Mouse (Mus musculus): Measurements from ENCODE around the gene Inafm2.

Gene Inafm2

GRCm38 (mm10) chr2:118726873-118727272, 18.7 kb upstream of the Inafm2 start:
- DNase-seq: no peak

DNA sequence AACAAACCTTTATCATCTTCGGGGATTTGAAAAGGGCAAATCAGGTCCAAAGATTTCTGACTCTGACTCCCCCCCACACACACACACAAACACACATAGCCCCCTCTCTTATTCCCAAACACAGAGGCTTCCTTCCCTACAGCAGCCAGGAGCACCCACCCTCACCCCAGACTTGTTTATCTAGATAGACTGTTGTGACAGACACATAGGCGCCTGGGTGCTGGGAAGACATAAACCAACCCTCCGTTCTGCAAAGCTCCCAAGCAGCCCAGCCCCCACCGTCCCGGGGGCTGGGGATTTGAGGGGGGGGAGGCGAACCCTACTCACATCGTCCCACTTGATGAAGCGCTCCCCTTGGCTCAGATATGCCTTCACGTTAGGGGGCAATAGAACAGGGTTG, 17.6 kb upstream of the Inafm2 start:
- no peak for DNase-seq

DNA sequence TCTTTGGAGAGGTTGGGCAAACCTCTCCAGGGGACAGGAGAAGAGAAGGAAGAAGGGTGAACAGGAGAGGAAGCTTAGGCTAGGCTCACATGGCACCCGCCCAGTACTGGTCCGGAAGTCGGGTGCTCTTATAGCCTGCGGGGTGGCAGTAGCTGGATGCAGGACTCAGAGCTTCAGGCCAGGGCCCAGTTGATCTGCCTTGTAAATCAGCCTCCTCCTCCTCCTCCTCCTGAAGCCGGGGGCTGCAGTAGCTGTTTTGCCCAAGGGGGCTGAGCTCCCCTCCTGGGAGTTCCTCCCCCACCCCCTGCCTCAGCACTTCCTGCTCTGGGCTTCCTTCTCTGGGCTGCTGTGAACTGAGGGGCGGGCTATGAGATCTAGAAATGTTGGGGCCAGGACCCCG, 17.2 kb upstream of the Inafm2 start, which contains the start of gene Plcb2:
Gene Plcb2, minus strand, starts transcription at position 102 of the 400 bp plus-strand sequence.
- DNase-seq: peak; percentile 38 to 57

GRCm38 (mm10) chr2:118729194-118729593, 16.4 kb upstream of the Inafm2 start:
- DNase-seq: peak in 1 of 2 experiments; percentile 16

GRCm38 (mm10) chr2:118729816-118730621, 15.5 kb upstream of the Inafm2 start:
- DNase-seq: peak in 1 of 2 experiments; percentile 27

DNA sequence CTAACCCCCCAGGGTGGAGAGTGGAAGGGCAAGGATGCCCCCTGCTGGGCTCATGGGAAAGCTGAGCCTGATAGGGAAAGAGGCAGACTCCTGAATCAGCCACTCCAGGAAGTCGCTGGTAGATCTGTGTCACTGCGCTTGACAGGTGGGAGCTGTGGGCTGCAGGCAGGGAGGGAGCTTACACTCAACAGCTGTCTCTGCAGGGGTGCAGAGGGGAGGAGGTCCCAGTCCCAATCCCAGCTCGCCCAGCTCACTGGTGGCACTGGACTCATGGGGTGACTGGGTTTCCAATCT, 15.0 kb upstream of the Inafm2 start:
- peak; percentile 82 to 87 for DNase-seq

DNA sequence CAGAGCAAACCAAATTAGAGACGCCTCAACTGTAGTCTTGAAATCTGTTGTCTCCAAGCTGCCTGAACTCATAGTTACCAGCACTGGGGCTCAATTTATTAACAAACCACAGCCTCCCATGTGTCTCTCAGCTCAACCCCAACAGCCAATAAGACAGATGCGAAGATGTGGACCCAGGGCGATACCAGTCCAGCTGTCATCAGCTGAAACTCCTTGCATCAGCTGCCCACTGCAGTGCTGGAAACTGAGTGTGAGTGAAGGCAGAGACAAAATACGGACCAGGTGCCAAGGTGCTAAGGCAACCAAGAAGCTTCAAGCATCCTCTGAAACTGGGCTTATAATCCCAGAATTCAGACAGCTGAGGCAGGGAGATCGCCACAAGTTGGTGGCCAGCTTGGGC, 13.6 kb upstream of the Inafm2 start:
- no peak for DNase-seq

GRCm38 (mm10) chr2:118733341-118733740, 12.2 kb upstream of the Inafm2 start:
- peak in 1 of 2 experiments; percentile 24 for DNase-seq

GRCm38 (mm10) chr2:118740341-118740740, 5.2 kb upstream of the Inafm2 start:
- DNase-seq: peak in 1 of 2 experiments; percentile 10

DNA sequence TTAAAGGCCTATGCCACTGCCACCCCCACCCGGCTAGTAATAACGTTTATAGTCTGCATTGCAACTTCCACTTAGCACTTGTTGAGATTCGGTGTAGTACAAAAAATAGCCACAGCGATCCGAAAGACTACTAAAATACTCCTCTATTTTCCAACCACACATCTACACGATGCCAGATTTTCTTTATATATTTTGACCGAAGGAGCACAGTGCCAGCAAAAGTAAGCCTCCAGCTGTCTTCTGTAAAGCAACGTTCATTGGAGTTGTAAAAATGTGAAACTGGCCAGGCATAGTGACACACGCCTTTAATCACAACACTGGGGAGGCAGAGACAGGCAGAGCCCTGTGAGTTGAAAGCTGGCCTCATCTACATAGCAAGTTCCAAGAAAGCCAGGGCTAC, 4.4 kb upstream of the Inafm2 start:
- no peak for DNase-seq

GRCm38 (mm10) chr2:118743261-118743943, 2.2 kb upstream of the Inafm2 start:
- DNase-seq: peak; percentile 49 to 53

DNA sequence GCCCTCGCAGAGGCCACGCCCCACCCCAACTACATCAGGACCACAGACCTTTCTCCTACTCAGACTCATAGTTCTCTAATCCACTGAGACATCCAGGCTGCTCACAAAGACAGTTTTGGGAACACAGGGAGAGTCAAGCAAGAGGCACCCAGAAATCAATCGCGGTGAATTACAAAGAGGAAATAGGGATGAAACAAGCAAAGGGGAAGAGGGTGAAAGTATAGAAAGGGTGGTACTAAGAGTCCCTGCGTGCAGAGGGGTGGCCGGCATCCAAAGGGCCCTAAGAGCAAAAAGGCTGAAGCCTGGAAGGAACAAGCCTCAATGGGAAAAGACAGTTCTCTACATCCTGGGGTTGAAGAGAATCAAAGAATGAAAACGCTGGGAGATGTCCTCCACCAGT, 937 bp upstream of the Inafm2 start:
- peak in 1 of 2 experiments; percentile 9 for DNase-seq

DNA sequence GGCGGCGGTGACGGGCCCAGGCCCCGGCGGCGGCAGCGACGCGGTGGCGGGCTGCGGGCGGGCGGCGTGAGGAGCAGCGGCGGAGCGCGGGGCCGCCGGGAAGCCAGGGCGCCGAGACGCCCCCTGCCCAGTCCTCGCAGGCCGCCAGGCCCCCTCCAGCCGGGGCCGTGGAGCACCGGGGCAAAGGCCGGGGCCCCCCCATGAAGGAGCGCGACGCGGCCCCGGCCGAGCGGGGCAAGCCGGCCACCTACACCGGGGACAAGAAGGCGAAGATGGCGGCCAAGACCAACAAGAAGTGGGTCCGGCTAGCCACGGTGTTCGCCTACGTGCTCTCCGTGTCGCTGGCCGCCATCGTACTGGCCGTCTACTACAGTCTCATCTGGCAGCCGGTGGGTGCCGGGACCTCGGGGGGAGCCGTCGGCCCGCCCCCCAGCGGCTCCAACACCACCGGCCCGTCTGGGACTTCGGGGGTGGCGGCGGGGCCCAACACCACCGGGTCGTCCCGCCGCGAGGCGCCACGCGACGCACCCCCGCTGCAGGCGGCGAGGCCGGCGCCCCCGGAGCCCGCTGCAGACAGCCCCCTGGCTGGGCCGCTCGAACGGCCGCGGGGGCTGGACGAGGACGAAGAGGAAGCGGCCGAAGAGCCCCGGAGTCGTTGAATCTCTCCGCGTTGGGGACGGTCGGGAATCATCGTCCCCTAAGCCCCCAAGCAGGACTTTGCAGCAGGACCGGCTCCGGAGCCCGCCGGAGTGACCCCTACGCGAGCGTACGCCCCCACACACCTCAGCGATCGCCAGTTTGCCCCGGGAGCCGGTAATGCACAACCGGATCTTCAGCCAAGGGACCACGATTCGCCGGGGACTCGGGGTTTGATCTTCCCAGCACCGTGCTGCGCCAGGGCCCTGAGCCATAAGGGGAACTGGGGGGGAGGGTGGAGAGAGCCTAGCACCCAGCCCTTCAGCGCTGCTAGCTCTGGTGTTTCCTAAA, 650 bp downstream of the Inafm2 start:
- peak; percentile 40 to 65 for DNase-seq

DNA sequence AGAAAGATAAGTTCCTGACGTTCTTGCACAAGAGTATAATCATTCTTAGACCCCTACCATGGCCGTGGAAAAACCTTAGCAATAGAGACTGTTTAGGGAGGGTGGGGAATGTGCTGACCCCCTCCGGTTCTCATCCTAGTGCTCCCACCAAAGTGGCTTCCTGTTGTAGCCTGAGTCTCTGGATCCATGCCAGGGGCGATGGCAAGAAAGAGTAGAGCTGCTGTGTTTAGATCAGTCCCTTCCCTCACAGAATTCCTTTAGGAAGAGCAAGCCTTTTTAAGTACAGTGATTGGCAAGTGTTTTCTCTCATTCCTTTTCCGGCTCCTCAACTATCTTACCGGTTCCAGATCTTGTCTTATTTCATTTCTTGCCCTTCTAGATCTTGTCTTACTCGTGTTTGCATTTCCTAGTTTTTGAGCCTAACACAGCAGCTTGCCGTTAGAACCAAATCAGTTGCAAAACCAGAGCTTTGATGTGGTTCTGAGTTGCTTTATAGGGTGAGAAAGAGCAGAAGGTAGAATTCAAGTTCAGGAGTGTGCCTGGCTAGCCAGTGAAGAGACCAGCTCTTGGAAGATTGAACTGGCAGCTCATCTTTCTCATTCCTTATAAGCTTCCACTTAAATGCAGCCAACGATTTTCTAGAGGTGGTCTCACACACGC, 1.9 kb downstream of the Inafm2 start:
- peak; percentile 61 to 65 for DNase-seq

GRCm38 (mm10) chr2:118749341-118749884, 3.9 kb downstream of the Inafm2 start:
- peak in 1 of 2 experiments; percentile 24 for DNase-seq

GRCm38 (mm10) chr2:118750476-118750875, 4.9 kb downstream of the Inafm2 start:
- DNase-seq: peak in 1 of 2 experiments; percentile 28

GRCm38 (mm10) chr2:118751896-118752791, 6.6 kb downstream of the Inafm2 start:
- DNase-seq: peak in 1 of 2 experiments; percentile 51

GRCm38 (mm10) chr2:118752792-118753108, 7.2 kb downstream of the Inafm2 start:
- no peak for DNase-seq

DNA sequence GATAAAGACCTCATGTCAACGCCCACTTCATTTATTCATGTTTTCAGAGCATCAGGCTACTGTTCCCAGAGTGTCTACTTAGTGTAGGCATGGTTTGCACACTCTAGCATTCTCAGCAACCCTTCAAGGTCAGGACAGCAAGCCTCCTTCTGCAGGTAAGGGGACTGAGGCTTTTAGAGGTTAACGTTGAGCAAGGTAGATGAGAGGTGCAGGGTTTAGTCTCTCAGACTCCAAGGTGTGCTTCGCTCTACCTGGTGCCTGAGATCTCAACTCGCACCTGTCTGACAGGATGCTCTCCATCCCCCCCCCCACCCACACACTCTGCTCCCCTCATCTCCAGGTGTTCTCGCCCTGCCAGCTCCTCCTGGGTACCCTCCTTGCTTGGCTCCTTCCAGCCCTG, 8.6 kb downstream of the Inafm2 start:
- DNase-seq: peak in 1 of 2 experiments; percentile 14

GRCm38 (mm10) chr2:118755407-118755806, 9.8 kb downstream of the Inafm2 start:
- peak in 1 of 2 experiments; percentile 5 for DNase-seq

GRCm38 (mm10) chr2:118756103-118756502, 10.5 kb downstream of the Inafm2 start:
- peak in 1 of 2 experiments; percentile 23 for DNase-seq
